Mouse (Mus musculus) left cerebral cortex, adult 8-10 months (tissue): ENCODE measurements at regions not wholly inside any gene's neighbourhood (a gene's known extent, or its start where the extent isn't known, plus 50 kb on each side); places are given as distances from the start of the nearest gene placed in this dataset.

ENCODE experiments used
- DNase-seq, 2 experiments: peaks; one replicate each; pipeline ENCODE4 v3.0.0; 2022; ENCODE audit warnings: low spot score in 2 of 2

- no peak for DNase-seq
Observed at GRCm38 (mm10) chr13:115257345-115257744, 155.6 kb upstream of the Itga1 start.

- no peak for DNase-seq
Observed at GRCm38 (mm10) chr13:115252541-115252940, 150.8 kb upstream of the Itga1 start.

GRCm38 (mm10) chr13:115231981-115232380 lies 130.2 kb upstream of the Itga1 start:
- no peak for DNase-seq

GRCm38 (mm10) chr13:115230494-115230893 lies 128.7 kb upstream of the Itga1 start:
- peak; percentile 11 to 12 for DNase-seq

GRCm38 (mm10) chr13:115226824-115227223 lies 125.1 kb upstream of the Itga1 start:
- no peak for DNase-seq

- DNase-seq, result no peak
Observed at GRCm38 (mm10) chr13:115219701-115220100, 117.9 kb upstream of the Itga1 start.

- DNase-seq, result no peak
Observed at GRCm38 (mm10) chr13:115211285-115211684, 109.5 kb upstream of the Itga1 start.

- DNase-seq, result no peak
Observed at GRCm38 (mm10) chr13:115210643-115211208, 109.0 kb upstream of the Itga1 start.

- DNase-seq, result no peak
Observed at GRCm38 (mm10) chr13:115209402-115210192, 107.8 kb upstream of the Itga1 start.

- no peak for DNase-seq
Observed at GRCm38 (mm10) chr13:115206723-115207122, 105.0 kb upstream of the Itga1 start.

- no peak for DNase-seq
Observed at GRCm38 (mm10) chr13:115199166-115199565, 97.4 kb upstream of the Itga1 start.

- DNase-seq, result no peak
Observed at GRCm38 (mm10) chr13:115188066-115188465, 86.3 kb upstream of the Itga1 start.

- no peak for DNase-seq
Observed at GRCm38 (mm10) chr13:115187356-115187755, 85.6 kb upstream of the Itga1 start.

GRCm38 (mm10) chr13:115182211-115182870 lies 80.6 kb upstream of the Itga1 start:
- no peak for DNase-seq

- no peak for DNase-seq
Observed at GRCm38 (mm10) chr13:115178175-115178917, 76.6 kb upstream of the Itga1 start.

- no peak for DNase-seq
Observed at GRCm38 (mm10) chr13:115171347-115172062, 69.7 kb upstream of the Itga1 start.

- no peak for DNase-seq
Observed at GRCm38 (mm10) chr13:115165981-115166380, 64.2 kb upstream of the Itga1 start.

- no peak for DNase-seq
Observed at GRCm38 (mm10) chr13:115162689-115163413, 61.1 kb upstream of the Itga1 start.

- DNase-seq, result no peak
Observed at GRCm38 (mm10) chr13:115159386-115159785, 57.6 kb upstream of the Itga1 start.
